In the genomic region with DNA sequence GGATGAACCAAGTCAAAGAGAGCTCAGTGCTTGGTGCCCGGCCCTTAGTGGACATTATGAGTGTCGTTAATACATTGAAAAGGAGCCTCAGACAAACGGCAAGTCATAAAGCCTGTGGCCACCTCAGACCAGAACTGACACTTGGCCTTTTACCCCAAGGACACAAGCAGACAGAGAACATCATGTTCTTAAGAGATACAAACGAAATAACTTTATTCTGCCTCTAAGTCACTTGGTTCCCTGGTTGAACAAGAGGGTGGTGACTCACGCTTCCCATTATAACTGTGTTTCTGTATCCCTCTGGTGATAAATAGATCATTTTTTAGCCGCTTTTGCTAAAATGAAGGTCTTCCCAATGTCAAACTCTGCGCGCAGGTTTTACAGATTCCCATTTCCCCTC, we compare ENCODE assay signal across 16 mouse cellular contexts.
"Had no signal": no experiment of that assay in that cellular context is flagged by ENCODE, and none has a peak within 500 bp of the region (broad histone marks: within the 10 kb centered on the region; RNA-seq: fewer than 3 reads in every experiment).

No protein-coding gene starts in this region.

- H3K36me3 ChIP-seq: liver, embryonic 13.5 days; liver, embryonic 15.5 days; lung, embryonic 15.5 days; midbrain, embryonic 13.5 days; midbrain, embryonic 15.5 days; neural tube, embryonic 12.5 days; stomach, embryonic 15.5 days had no signal

- DNase-seq: liver, embryonic 13.5 days; lung, adult 2 months; lung, postnatal 14 days; lung, postnatal 36 days; retina, postnatal 1 day; right cerebral cortex, adult 18-20 months; right cerebral cortex, postnatal 14 days had no signal

- H3K4me3 ChIP-seq: liver, embryonic 13.5 days; liver, embryonic 15.5 days; lung, embryonic 15.5 days; megakaryocyte, embryonic 14.5 days; midbrain, embryonic 13.5 days; midbrain, embryonic 15.5 days; neural tube, embryonic 12.5 days; stomach, embryonic 15.5 days had no signal

- H3K27me3 ChIP-seq: liver, embryonic 13.5 days; liver, embryonic 15.5 days; lung, embryonic 15.5 days; midbrain, embryonic 13.5 days; midbrain, embryonic 15.5 days; neural tube, embryonic 12.5 days; stomach, embryonic 15.5 days had no signal

- H3K4me1 ChIP-seq: liver, embryonic 13.5 days; liver, embryonic 15.5 days; lung, embryonic 15.5 days; midbrain, embryonic 13.5 days; midbrain, embryonic 15.5 days; neural tube, embryonic 12.5 days; stomach, embryonic 15.5 days had no signal

- H3K27ac ChIP-seq: liver, embryonic 13.5 days; liver, embryonic 15.5 days; lung, embryonic 15.5 days; macrophage; midbrain, embryonic 13.5 days; midbrain, embryonic 15.5 days; neural tube, embryonic 12.5 days; stomach, embryonic 15.5 days; stomach, postnatal 0 days had no signal
